Mouse (Mus musculus) layer of hippocampus, postnatal 10 days (tissue): ENCODE data around the gene Rnf43. TPM values are rescaled to one million over a fixed set of nuclear protein-coding genes. Genes with fewer than 3 reads are reported as not detected.
A peak's percentile ranks its signal among the peaks of the same experiment; 100 is the strongest.

Source experiments
- DNase-seq, 2 experiments: peaks; one replicate each; pipeline ENCODE4 v3.0.0; 2021; ENCODE audit warnings: low spot score in 2 of 2
- total RNA-seq, 2 experiments: library from RNA; stranded (reverse); gene quantifications; 2 replicates each; pipeline ENCODE4 v1.2.3; 2021

Gene Rnf43
- total RNA-seq, 2 experiments from 2014 or later, result 3.8 to 4.0 TPM

- DNase-seq, result no peak
Observed at GRCm38 (mm10) chr11:87675606-87676005, 13.1 kb downstream of the Rnf43 start.

DNA sequence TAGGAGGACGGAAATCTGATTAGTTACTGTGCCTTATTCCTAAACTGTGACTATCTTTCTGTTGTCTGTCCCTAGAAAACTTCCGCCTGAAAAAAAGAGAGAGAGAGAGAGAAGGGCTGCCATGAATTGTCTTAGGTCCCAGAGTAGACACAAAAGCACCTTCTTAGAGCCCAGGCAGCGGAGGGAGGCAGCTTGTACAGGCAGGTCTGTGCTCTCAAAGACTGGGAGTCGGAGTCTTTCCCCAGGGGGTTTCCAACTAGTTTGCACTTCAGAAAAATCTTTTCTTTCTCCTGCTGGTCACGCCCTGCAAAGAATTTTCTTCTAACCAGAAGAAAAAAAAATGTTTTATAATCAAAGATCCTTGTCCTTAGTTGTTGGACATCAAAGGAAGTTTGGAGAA is 15.2 kb downstream of the Rnf43 start:
- DNase-seq, result no peak

DNA sequence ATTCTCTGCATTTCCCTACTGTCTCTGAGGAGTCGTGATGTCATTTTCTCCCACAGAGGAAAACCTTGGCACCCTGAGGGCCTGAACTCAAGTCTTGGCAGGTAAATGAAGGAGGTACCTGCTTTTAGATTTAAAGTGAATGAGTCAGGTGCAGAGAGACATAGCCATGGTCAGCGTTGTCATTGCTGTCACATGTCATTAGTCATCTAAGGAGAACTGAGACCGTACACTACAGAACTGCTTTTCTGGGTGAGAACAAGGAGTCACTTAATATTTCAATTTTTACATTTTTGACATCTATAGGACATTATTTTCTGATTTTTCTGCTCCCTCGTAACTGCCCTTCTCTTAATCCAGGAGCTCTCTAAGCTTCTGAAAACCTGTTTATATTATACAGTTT is 16.0 kb downstream of the Rnf43 start:
- DNase-seq, result no peak

DNA sequence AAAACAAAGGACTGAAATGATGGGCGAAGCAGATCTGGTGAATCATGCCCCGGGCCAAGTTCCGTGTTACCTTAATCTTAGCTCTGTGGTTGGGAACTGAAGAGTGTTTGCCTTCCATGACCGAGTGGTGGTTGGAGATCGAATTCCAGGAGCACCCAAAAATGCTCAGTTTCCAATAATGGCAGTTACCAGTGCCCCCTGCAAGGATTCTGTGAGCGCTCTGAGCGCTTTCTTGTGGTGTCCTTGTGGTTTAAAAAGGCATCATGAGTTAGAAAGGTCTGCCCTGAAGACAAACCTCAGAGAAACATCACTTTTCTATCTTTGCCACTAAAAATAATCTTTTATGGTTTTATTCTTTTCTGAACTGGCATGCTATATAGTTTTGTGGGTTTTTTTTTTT is 16.5 kb downstream of the Rnf43 start:
- no peak for DNase-seq

DNA sequence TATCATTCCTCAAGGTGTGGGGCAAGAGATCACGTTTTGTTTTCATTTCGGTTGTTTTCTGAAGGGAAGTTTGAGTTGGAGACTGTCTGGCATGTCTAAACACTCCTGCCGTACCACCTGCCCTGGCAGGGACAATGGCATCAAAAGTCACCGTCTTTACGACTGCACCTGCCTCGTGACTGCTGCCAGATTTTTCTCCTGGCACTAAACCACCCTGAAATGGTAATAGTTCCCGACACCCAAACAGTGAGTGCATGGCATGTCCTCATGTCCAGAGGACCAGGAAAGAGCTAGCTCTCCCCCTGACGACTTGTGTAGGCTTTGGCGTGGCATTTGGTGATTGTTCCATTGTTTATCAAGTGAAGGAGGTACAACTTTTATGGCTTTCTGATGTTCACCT is 18.3 kb downstream of the Rnf43 start:
- no peak for DNase-seq

DNA sequence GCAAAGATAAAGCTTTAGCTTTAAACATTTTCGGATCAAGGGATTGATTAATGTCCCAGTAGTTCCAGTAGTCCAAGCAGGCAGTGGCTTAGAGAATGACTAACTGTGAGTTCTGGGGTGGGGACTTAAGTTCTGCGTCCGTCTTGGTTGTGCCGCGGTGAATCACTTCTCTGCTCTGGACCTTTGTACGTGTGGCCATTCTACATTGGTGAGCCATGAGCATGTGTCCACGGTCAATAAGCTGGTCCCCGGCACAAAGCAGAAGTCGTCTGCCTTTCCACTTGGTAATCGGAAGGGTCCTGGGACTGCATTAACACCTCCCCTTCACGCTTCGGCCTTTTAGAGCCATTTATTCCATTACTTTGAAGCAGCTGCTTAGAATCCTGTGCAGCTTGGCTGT is 19.6 kb downstream of the Rnf43 start:
- DNase-seq, result no peak

DNA sequence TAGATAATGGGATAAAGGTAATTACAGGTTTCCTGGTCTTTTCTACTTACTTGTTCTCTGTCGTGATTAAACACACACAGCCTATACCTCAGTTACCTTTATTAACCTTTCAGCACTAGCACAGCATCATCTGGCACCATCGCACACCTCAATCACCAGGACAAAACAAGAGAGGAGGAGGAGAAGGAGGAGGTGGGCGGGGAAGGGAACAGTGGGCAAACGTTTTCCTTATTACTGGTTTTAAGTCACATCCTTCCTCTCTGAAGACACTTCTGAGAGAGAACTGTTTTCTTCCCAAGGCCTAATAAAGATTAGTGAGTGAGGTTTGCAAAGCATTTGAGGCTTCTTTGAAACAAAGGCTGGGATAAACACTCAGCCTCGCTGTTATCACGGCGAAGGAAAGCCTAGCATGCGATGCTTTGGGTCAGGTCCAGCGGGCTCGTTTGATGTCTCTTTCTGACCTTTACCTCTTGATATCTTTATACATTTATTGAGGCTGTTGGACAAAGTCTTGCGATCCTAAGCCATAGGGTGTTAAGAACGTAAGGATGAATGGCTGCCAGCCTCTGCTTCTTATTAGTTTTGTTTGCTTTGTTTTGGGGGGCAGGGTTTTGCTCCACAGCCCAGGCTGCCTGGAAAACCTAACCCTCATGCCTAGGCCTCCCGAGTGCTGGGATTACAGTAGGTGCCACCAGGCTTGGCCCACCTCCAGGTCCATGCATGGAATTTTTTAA is 20.5 kb downstream of the Rnf43 start:
- no peak for DNase-seq

- DNase-seq, result no peak
Observed at GRCm38 (mm10) chr11:87686407-87686806, 23.9 kb downstream of the Rnf43 start.

GRCm38 (mm10) chr11:87687246-87688225 is 25.0 kb downstream of the Rnf43 start:
- peak in 1 of 2 experiments; percentile 29 for DNase-seq

DNA sequence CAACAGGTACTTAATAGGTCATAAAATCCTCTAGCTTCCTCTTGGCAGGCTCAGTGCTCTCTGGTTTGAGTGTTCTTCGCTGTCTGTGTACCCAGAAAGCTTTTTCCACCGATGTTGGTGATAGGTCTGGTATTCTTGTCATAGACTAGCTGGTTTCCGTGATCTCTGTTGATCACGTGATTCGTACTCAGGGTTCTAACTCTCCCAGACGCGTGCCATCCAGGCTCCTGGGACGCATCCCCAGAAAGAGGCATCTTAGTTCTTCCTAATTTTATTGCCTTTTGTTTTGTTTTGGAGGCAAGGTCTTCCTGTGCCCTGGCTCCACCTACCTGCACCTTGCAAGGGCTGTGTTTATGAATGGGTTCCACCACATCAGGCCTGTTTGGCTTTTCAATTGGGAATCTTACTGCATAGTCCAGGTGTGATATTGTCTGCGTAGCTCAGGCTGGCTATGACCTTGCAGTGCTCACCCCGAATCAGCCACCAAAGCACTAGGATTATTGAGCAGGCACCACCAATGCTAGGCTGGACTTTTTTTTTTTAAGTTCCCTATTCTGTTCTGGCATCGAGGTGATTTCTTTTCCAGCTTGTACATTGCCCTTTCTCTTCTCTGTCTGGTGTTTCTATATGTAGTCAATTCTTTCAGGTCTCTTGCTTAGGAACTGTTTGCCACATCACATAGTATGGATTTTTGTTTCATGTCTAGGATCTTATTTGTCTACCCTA is 26.1 kb downstream of the Rnf43 start:
- no peak for DNase-seq

DNA sequence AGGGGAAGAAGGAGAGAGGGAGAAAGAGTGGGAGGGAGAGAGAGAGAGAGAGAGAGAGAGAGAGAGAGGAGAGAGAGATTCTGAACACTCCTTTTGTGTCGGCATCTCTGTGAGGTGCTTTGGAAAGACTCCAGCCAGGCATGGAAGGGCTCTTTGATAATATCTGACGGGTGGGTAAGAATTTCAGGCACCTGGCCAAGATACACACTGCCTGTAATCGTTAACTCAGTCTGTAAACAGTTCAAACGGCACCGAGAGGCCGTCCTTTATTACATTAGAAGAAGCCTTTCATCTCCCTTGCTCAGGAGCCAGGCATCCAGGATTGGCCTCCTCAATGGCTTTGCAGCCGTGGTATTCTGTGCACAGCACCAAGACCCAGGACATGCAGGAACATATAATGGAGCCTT is 26.9 kb downstream of the Rnf43 start:
- DNase-seq, result peak in 1 of 2 experiments; percentile 31

DNA sequence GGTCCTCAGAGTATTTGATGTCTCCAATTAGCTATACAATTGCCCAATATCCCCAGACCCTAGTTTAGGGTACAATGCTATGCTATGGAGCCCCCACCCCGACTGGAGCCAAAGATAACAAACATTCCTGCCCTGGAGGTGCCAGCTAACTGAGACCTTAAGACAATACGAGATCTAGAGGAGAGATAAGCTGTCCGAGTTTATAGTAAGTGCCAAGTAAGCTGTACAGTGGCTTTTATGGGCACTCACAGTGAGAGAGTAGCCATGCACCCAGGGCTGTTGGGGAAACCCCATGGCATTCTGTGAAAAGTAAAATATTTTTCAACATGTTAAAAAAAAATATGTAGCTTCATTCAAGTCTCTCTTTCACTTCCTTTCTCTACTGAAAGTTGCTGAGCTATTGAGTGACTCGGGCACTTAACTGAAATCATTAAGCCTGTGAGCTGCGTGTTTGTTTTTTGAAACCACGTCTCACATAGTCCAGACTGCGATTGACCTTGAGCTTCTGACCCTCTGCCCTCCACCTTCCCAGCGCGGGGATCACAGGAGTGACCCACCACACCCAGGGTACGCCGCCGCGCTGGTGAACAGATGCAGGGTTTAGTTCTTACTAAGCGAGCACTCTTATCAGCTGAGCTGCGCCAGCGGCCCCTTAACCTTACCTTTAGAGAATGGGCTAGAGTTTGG is 27.7 kb downstream of the Rnf43 start:
- DNase-seq, result no peak

GRCm38 (mm10) chr11:87697131-87697682 is 34.7 kb downstream of the Rnf43 start:
- no peak for DNase-seq

GRCm38 (mm10) chr11:87698126-87698525 is 35.6 kb downstream of the Rnf43 start:
- DNase-seq, result no peak

GRCm38 (mm10) chr11:87701108-87701507 is 38.6 kb downstream of the Rnf43 start:
- no peak for DNase-seq

GRCm38 (mm10) chr11:87701877-87702620 is 39.5 kb downstream of the Rnf43 start:
- DNase-seq, result no peak

GRCm38 (mm10) chr11:87703654-87704053 is 41.1 kb downstream of the Rnf43 start:
- no peak for DNase-seq

DNA sequence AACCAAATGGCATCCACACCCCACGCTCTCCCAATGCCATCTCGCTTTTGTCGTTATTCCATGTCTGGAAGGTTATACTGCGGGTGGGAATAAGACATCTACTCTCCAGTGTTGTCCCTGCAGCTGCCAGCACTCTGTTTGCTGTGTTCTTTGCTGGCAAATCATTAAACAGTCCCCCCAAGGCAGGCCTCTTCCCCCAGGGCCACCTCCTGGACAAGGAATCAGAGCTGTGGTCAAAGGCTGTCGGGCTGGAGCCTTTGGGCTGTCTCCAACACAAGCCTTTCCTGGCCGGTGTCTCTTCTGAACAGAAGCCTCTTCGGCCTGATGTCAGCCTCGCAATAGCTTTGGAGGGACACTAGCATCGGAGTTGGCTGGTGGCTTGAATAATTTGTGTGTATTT is 41.8 kb downstream of the Rnf43 start:
- no peak for DNase-seq

- DNase-seq, result no peak
Observed at GRCm38 (mm10) chr11:87707570-87707969, 45.0 kb downstream of the Rnf43 start.

DNA sequence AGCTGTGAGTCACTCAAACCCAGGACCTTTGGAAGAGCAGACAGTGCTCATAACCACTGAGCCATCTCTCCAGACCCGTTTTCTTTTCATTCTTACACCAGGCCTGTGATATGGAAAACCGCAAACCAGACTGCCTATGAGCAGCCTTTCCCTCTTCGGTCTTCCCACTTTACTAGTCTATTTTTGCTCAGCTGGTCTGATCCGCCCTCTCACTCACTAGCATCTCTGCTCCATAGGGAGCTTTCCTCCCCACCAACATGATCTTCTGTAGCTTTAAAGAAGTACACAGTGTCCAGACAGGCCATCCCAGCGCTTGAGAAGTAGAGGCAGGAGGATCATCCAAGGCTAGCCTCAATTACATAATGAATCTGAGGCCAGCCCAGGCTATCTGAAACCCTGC is 46.5 kb downstream of the Rnf43 start:
- no peak for DNase-seq
